In genomic region chrX:99540087-99540576, GRCm38 (mm10) we compare ENCODE assay signal across 8 mouse cellular contexts.
DNase-seq lines count a peak whose midpoint lies in the region; ATAC-seq and TF ChIP-seq lines count a peak whose summit lies in the region.

No protein-coding gene starts in this region.

- H3K4me3 ChIP-seq in heart, embryonic 15.5 days: no peak overlapping the region
- no peak overlapping the region for H3K4me3 ChIP-seq in heart, adult 2 months
- no peak overlapping the region for H3K4me3 ChIP-seq in hindbrain, embryonic 11.5 days (ENCODE audit: low read depth, low read length)
- H3K4me3 ChIP-seq in midbrain, embryonic 11.5 days (ENCODE audit: low read depth, low read length): no peak overlapping the region

- intact Hi-C loops in heart, adult 2 months (cut with DNase I): no loop called here

- TF ChIP-seq EP300 in heart, adult 2 months (IDR thresholded peaks at IDR 0.05; ENCODE audit: insufficient read depth, low read depth, low read length): no peak

- TF ChIP-seq POLR2A in heart, adult 2 months (IDR thresholded peaks at IDR 0.05; ENCODE audit: insufficient read depth, low read depth, low read length): no peak

- no peak for DNase-seq in heart, adult 2 months
- peak; percentile 17 for DNase-seq in NIH3T3 (ENCODE audit: low read depth)
- DNase-seq in hindbrain, embryonic 11.5 days (ENCODE audit: low spot score): no peak
- DNase-seq in midbrain, embryonic 11.5 days (ENCODE audit: low spot score, missing footprints): no peak
- no peak for DNase-seq in cerebellum, postnatal 25 days
- DNase-seq in left cerebral cortex, adult 18-20 months (ENCODE audit: low spot score in 2 of 2): no peak
- no peak for DNase-seq in yolk sac, embryonic 10.5 days (ENCODE audit: low spot score)

- peak; percentile 60; the same call in 1 of the 2 replicates for ATAC-seq in heart, embryonic 15.5 days (replicated peaks; ENCODE audit: insufficient number of reproducible peaks, insufficient read depth, low FRiP score, low read depth)
- ATAC-seq in hindbrain, embryonic 11.5 days (ENCODE audit: low FRiP score): peak; percentile 69
- ATAC-seq in midbrain, embryonic 11.5 days (ENCODE audit: low FRiP score): peak; percentile 66

- no peaks in the 10 kb centered on the region for H3K79me2 ChIP-seq in heart, adult 2 months (replicated peaks; ENCODE audit: control insufficient read depth, insufficient read depth, low read length)

- no peak overlapping the region for H3K4me2 ChIP-seq in heart, embryonic 15.5 days
- H3K4me2 ChIP-seq in hindbrain, embryonic 11.5 days (replicated peaks; ENCODE audit: low read depth, low read length): no peak overlapping the region
- H3K4me2 ChIP-seq in midbrain, embryonic 11.5 days: no peak overlapping the region

- peaks cover 6% of the 10 kb centered on the region for H3K27me3 ChIP-seq in heart, embryonic 15.5 days
- H3K27me3 ChIP-seq in heart, adult 2 months (ENCODE audit: control insufficient read depth, insufficient read depth, low read length): no peaks in the 10 kb centered on the region
- H3K27me3 ChIP-seq in hindbrain, embryonic 11.5 days (ENCODE audit: control insufficient read depth, insufficient read depth, low read length): peaks cover 8% of the 10 kb centered on the region
- peaks cover 11% of the 10 kb centered on the region; the same call in 1 of the 2 replicates for H3K27me3 ChIP-seq in midbrain, embryonic 11.5 days (ENCODE audit: control insufficient read depth, insufficient read depth, low read length)

- no peaks in the 10 kb centered on the region for H3K36me3 ChIP-seq in heart, embryonic 15.5 days
- no peaks in the 10 kb centered on the region for H3K36me3 ChIP-seq in heart, adult 2 months (ENCODE audit: control insufficient read depth, insufficient read depth, low read length)
- H3K36me3 ChIP-seq in hindbrain, embryonic 11.5 days (ENCODE audit: control insufficient read depth, insufficient read depth, low read length): no peaks in the 10 kb centered on the region
- no peaks in the 10 kb centered on the region for H3K36me3 ChIP-seq in midbrain, embryonic 11.5 days (ENCODE audit: control insufficient read depth, insufficient read depth, low read length)

- peaks cover 9% of the 10 kb centered on the region; the same call in 1 of the 2 replicates for H3K4me1 ChIP-seq in heart, embryonic 15.5 days (replicated peaks)
- H3K4me1 ChIP-seq in heart, adult 2 months (ENCODE audit: control insufficient read depth, insufficient read depth, low read length): no peaks in the 10 kb centered on the region
- H3K4me1 ChIP-seq in hindbrain, embryonic 11.5 days (replicated peaks; ENCODE audit: control insufficient read depth, insufficient read depth, low read length): no peaks in the 10 kb centered on the region
- H3K4me1 ChIP-seq in midbrain, embryonic 11.5 days (ENCODE audit: control insufficient read depth, insufficient read depth, low read length): no peaks in the 10 kb centered on the region

- H3K9me3 ChIP-seq in heart, embryonic 15.5 days (replicated peaks): no peaks in the 10 kb centered on the region
- no peaks in the 10 kb centered on the region for H3K9me3 ChIP-seq in hindbrain, embryonic 11.5 days (ENCODE audit: control insufficient read depth, low read length)
- H3K9me3 ChIP-seq in midbrain, embryonic 11.5 days (ENCODE audit: control insufficient read depth, low read length): no peaks in the 10 kb centered on the region

- H3K27ac ChIP-seq in heart, embryonic 15.5 days: no peak overlapping the region
- no peak overlapping the region for H3K27ac ChIP-seq in heart, adult 2 months
- no peak overlapping the region for H3K27ac ChIP-seq in hindbrain, embryonic 11.5 days (ENCODE audit: low read depth, low read length)
- no peak overlapping the region for H3K27ac ChIP-seq in midbrain, embryonic 11.5 days (ENCODE audit: low read depth, low read length)

- 47% methylated on average over 6 of the region's 6 CpGs for WGBS in heart, embryonic 15.5 days
- 58% methylated on average over 6 of the region's 6 CpGs for WGBS in heart, adult 2 months
- 47% methylated on average over 6 of the region's 6 CpGs for WGBS in hindbrain, embryonic 11.5 days
- 55% methylated on average over 6 of the region's 6 CpGs for WGBS in midbrain, embryonic 11.5 days

- TF ChIP-seq CTCF in heart, adult 2 months (IDR thresholded peaks at IDR 0.05): no peak

- H3K9ac ChIP-seq in heart, embryonic 15.5 days: no peak overlapping the region
- H3K9ac ChIP-seq in heart, adult 2 months (ENCODE audit: low read depth, low read length): no peak overlapping the region
- no peak overlapping the region for H3K9ac ChIP-seq in hindbrain, embryonic 11.5 days (ENCODE audit: low read depth, low read length)
- H3K9ac ChIP-seq in midbrain, embryonic 11.5 days (ENCODE audit: low read length): no peak overlapping the region
